Mouse (Mus musculus) liver, embryonic 16.5 days (tissue): ENCODE data around the gene Them7. TPM values are rescaled to one million over a fixed set of nuclear protein-coding genes. Genes with fewer than 3 reads are reported as not detected.
A peak's percentile ranks its signal among the peaks of the same experiment; 100 is the strongest.

Source experiments
- ATAC-seq: fragments of 200-750 bp; cut with Nextera tagmentation; 2 replicates; pipeline ENCODE4 v1.8.0; 2017; ENCODE audit warnings: low read depth, mild to moderate bottlenecking, moderate number of reproducible peaks, moderate library complexity
- H3K27ac ChIP-seq: fragments of 300-500 bp; sonication (generic); 2 replicates; pipeline ENCODE4 v1.5.1; 2014; ENCODE audit warnings: mild to moderate bottlenecking, low read length
- H3K27me3 ChIP-seq: fragments of 300-500 bp; sonication (generic); 2 replicates; pipeline ENCODE4 v1.6.1; 2014; ENCODE audit warnings: low read depth, low read length, mixed read lengths; ENCODE audit not compliant: control insufficient read depth, insufficient read depth
- H3K36me3 ChIP-seq: fragments of 300-500 bp; sonication (generic); 2 replicates; pipeline ENCODE4 v1.6.1; 2014; ENCODE audit warnings: mild to moderate bottlenecking; ENCODE audit not compliant: control insufficient read depth, insufficient read depth
- H3K4me1 ChIP-seq: fragments of 300-500 bp; sonication (generic); 2 replicates; pipeline ENCODE4 v1.6.1; 2014; ENCODE audit warnings: low read depth, low read length, mixed read lengths; ENCODE audit not compliant: control insufficient read depth
- H3K4me2 ChIP-seq: fragments of 300-500 bp; sonication (generic); 2 replicates; pipeline ENCODE4 v1.6.1; 2014; ENCODE audit warnings: low read depth, low read length, mixed read lengths
- H3K4me3 ChIP-seq: fragments of 300-500 bp; sonication (generic); 2 replicates; pipeline ENCODE4 v1.5.1; 2014; ENCODE audit warnings: low read depth, mild to moderate bottlenecking, low read length
- H3K9ac ChIP-seq: fragments of 300-500 bp; sonication (generic); 2 replicates; pipeline ENCODE4 v1.6.1; 2014; ENCODE audit warnings: low read depth, low read length
- H3K9me3 ChIP-seq: fragments of 300-500 bp; sonication (generic); replicated peaks from 2 replicates; pipeline ENCODE4 v1.6.1; 2016; ENCODE audit warnings: low read length; ENCODE audit not compliant: control insufficient read depth
- WGBS: fragments of 180-500 bp; shearing (Covaris S2); extraction: QIAGEN DNeasy Blood & Tissue Kit; methylation state at CpG from one replicate; pipeline ENCODE4 v1.1.7; 2014; ENCODE audit not compliant: insufficient replicate concordance; 5-methylcytosine and 5-hydroxymethylcytosine counted together
- polyA plus RNA-seq: library from polyadenylated mRNA; unstranded; fragments of >200 nt; fragmentation: Nextera tagmentation; extraction: Ambion mirVana; gene quantifications from 2 replicates; pipeline ENCODE4 v1.2.1, GENCODE M21; 2015

Gene Them7
- 1.3 and 2.4 TPM in 2 replicates for polyA plus RNA-seq

- WGBS: 3% methylated on average over 38 of the region's 38 CpGs
- no peak within 1 kb of the TSS for H3K9ac ChIP-seq
Observed at GRCm38 (mm10) chr2:105224134-105224986, at the start of gene Them7. Gene Them7, plus strand, starts transcription at chr2:105224320.

GRCm38 (mm10) chr2:105178871-105179270, 45.2 kb upstream of the Them7 start:
- Histone ChIP-seq H3K36me3 (no peaks in the 10 kb centered on the region), H3K27me3 (no peaks in the 10 kb centered on the region), H3K4me3 (no peak overlapping the region), H3K9me3 (no peaks in the 10 kb centered on the region), H3K4me1 (no peaks in the 10 kb centered on the region), H3K4me2 (no peak overlapping the region), H3K27ac (no peak overlapping the region), H3K9ac (no peak overlapping the region)
- no peak for ATAC-seq
- WGBS: 70% methylated on average over 12 of the region's 12 CpGs

More at GRCm38 (mm10) chr2:105224134-105224986, at the start of gene Them7:
- Histone ChIP-seq H3K4me3 (peak within 1 kb of the TSS; percentile 47), H3K27ac (no peak within 1 kb of the TSS), H3K9me3 (no peaks in the 10 kb centered on the region), H3K36me3 (no peaks in the 10 kb centered on the region), H3K4me1 (no peaks in the 10 kb centered on the region), H3K27me3 (no peaks in the 10 kb centered on the region), H3K4me2 (peak within 1 kb of the TSS; percentile 35)
- peak; percentile 90 for ATAC-seq

DNA sequence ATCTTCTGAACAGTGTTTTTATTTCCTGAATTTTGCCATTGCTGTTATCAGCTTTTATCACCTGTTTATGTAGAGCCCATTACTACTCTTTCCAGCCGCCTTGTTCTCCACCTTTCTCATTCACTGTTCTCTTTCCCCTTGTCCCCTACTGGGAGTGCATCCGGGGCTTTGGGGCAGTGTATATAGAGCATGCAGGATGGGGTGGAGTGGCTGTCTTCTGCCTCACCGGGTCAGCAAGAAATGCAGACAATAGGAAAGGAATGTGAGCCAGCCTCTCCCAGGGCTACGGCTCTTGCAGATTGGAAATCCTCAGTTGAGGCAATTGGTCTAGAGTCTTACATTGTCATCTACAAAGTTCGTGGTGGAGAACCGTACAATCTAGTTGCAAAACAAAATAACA, 41.6 kb upstream of the Them7 start:
- Histone ChIP-seq H3K4me1 (no peaks in the 10 kb centered on the region), H3K27me3 (no peaks in the 10 kb centered on the region), H3K36me3 (no peaks in the 10 kb centered on the region), H3K4me3 (no peak overlapping the region), H3K27ac (no peak overlapping the region), H3K9ac (no peak overlapping the region), H3K4me2 (no peak overlapping the region), H3K9me3 (no peaks in the 10 kb centered on the region)
- ATAC-seq: no peak
- 37% methylated on average over 6 of the region's 6 CpGs for WGBS

- Histone ChIP-seq H3K27ac (no peak overlapping the region), H3K9me3 (no peaks in the 10 kb centered on the region), H3K4me3 (no peak overlapping the region), H3K4me2 (no peak overlapping the region), H3K36me3 (no peaks in the 10 kb centered on the region), H3K4me1 (no peaks in the 10 kb centered on the region), H3K27me3 (no peaks in the 10 kb centered on the region), H3K9ac (no peak overlapping the region)
- 41% methylated on average over 3 of the region's 3 CpGs for WGBS
- no peak for ATAC-seq
Observed at GRCm38 (mm10) chr2:105185140-105185539, 39.0 kb upstream of the Them7 start.

- Histone ChIP-seq H3K9me3 (no peaks in the 10 kb centered on the region), H3K36me3 (no peaks in the 10 kb centered on the region), H3K27me3 (no peaks in the 10 kb centered on the region), H3K27ac (no peak overlapping the region), H3K4me3 (no peak overlapping the region), H3K4me1 (no peaks in the 10 kb centered on the region), H3K9ac (no peak overlapping the region), H3K4me2 (no peak overlapping the region)
- WGBS: 63% methylated on average over 13 of the region's 13 CpGs
- ATAC-seq: no peak
Observed at GRCm38 (mm10) chr2:105185768-105186529, 38.2 kb upstream of the Them7 start.

DNA sequence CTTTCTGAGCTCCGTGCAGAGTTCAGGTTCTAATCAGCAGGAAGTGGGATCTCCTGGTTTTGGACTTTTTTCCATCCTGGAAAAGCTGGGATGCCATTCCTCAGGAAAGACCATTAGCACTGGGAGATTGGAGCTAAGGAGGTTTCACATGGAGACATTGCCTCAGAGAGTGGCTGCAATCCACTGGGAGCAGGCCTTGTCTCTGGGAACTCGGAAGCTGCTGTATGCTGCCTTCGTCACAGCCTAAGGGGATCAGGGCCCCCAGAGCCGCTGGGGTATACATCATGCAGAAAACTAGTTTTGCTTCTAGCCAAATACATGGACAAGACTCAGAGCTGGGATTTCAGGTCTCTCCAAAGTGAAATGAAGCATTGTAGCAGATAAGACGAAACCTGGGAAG, 37.5 kb upstream of the Them7 start:
- H3K36me3 ChIP-seq: no peaks in the 10 kb centered on the region
- H3K9ac ChIP-seq: no peak overlapping the region
- no peak overlapping the region for H3K4me3 ChIP-seq
- no peak for ATAC-seq
- H3K4me2 ChIP-seq: no peak overlapping the region
- H3K27me3 ChIP-seq: no peaks in the 10 kb centered on the region
- no peaks in the 10 kb centered on the region for H3K4me1 ChIP-seq
- no peak overlapping the region for H3K27ac ChIP-seq
- WGBS: 59% methylated on average over 5 of the region's 5 CpGs
- no peaks in the 10 kb centered on the region for H3K9me3 ChIP-seq

DNA sequence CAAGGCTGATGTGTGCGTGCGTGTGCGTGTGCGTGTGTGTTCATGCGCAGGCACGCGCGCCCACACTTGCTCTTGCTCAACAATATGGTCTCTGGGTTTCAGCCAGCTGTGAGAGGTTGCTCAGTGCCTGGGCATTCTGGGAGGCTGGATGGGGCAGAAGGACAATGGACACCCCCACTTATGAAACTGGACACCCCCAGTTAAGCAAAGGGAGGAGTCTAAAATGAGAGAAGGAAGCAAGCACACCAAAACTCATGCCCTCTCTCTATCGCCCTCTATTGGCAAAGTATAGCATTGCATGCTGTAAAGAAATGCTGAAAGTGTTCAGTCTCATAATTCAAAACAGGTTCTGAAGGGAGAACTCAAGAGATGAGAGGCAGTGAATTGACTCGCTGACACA, 35.9 kb upstream of the Them7 start:
- no peak overlapping the region for H3K4me2 ChIP-seq
- H3K9ac ChIP-seq: no peak overlapping the region
- H3K27me3 ChIP-seq: no peaks in the 10 kb centered on the region
- 70% methylated on average over 10 of the region's 10 CpGs for WGBS
- no peak overlapping the region for H3K27ac ChIP-seq
- no peaks in the 10 kb centered on the region for H3K36me3 ChIP-seq
- no peaks in the 10 kb centered on the region for H3K4me1 ChIP-seq
- H3K4me3 ChIP-seq: no peak overlapping the region
- ATAC-seq: no peak
- no peaks in the 10 kb centered on the region for H3K9me3 ChIP-seq

- no peak overlapping the region for H3K27ac ChIP-seq
- no peak overlapping the region for H3K9ac ChIP-seq
- whole genome bisulfite sequencing: 14% methylated on average over 5 of the region's 5 CpGs
- H3K4me2 ChIP-seq: no peak overlapping the region
- no peaks in the 10 kb centered on the region for H3K36me3 ChIP-seq
- H3K4me1 ChIP-seq: no peaks in the 10 kb centered on the region
- H3K4me3 ChIP-seq: no peak overlapping the region
- no peaks in the 10 kb centered on the region for H3K27me3 ChIP-seq
- ATAC-seq: no peak
- H3K9me3 ChIP-seq: no peaks in the 10 kb centered on the region
Observed at GRCm38 (mm10) chr2:105189352-105189751, 34.8 kb upstream of the Them7 start.

DNA sequence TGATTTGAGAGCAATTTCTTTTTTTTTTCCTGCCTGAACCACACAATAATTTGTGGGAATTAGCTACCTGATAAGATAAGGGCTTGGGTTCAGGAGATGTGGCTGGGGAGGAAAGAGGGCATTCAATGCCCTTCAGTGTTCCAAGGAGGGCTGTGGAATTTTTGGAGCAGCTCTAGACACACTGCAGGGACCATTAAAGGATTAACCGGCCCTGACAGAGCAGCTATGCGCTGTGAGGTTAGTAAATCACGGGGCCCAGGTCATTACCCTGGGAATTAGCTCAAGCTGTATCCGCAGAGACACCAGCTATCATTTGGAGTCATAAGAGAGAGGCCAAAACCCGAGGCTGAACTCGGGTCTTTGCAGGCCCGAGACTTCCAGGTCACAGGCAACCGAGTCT, 24.0 kb upstream of the Them7 start:
- 26% methylated on average over 8 of the region's 8 CpGs for WGBS
- Histone ChIP-seq H3K27ac (no peak overlapping the region), H3K36me3 (no peaks in the 10 kb centered on the region), H3K4me2 (no peak overlapping the region), H3K4me1 (no peaks in the 10 kb centered on the region), H3K9ac (no peak overlapping the region), H3K4me3 (no peak overlapping the region), H3K9me3 (no peaks in the 10 kb centered on the region), H3K27me3 (no peaks in the 10 kb centered on the region)
- ATAC-seq: no peak
